Comparison of ENCODE assay signal across 10 mouse cellular contexts in genomic region chr6:77446861-77447260, GRCm38 (mm10).
"Had no signal": no experiment of that assay in that cellular context is flagged by ENCODE, and none has a peak within 500 bp of the region (broad histone marks: within the 10 kb centered on the region; RNA-seq: fewer than 3 reads in every experiment).

No protein-coding gene starts in this region.

- DNase-seq: retina, postnatal 1 day; right cerebral cortex, postnatal 14 days; right cerebral cortex, postnatal 25 days; spleen, adult 18-20 months; thymus, adult 18-20 months; thymus, adult 2 months; thymus, postnatal 14 days; thymus, postnatal 25 days; thymus, postnatal 36 days; thymus, postnatal 4 days had no signal
